Mouse (Mus musculus): ENCODE measurements around the gene Nudt1. TPM values are rescaled to one million over a fixed set of nuclear protein-coding genes. Genes with fewer than 3 reads are reported as not detected.

Gene Nudt1
- total RNA-seq, 2 experiments from 2014 or later = 6.5 to 7.8 TPM

DNA sequence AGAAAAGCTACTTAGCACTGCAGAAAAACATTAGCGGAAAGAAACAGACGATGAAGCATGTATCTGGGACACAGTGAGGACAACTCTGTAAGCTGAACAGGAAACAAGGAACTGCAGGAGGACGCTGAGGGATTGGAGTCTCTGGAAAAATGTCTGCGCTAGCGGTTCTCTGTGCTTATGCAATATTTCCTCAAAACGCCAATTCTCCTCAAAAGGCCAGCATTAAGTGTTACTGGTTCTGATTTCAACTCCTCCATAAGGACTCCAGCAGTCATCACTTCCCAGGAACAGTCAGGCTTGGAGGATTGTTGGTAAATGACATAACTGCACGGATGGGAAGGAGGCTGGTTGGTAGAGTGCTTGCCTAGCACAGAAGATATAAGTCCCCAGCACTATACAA is 59.7 kb downstream of the Nudt1 start:
- no peak for DNase-seq (ENCODE audit: low spot score in 2 of 2)

DNA sequence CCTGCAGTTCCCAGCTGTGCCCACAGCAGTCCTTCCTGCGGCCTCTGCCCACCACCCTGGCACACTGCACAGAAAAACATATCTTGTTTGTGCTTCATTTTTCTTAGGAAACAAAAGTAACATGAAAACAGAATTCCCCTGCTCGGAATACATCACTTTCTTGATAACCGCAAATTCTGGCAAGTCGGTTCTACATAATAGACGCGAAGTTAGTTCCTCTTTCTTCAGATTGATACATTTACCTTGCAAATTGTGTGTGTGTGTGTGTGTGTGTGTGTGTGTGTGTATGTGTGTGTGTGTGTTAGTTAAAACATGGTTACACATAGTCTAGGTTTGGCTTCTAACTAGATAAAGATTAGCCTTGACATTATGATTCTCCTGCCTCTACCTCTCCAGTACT is 61.2 kb downstream of the Nudt1 start:
- no peak for DNase-seq (ENCODE audit: low spot score in 2 of 2)

DNA sequence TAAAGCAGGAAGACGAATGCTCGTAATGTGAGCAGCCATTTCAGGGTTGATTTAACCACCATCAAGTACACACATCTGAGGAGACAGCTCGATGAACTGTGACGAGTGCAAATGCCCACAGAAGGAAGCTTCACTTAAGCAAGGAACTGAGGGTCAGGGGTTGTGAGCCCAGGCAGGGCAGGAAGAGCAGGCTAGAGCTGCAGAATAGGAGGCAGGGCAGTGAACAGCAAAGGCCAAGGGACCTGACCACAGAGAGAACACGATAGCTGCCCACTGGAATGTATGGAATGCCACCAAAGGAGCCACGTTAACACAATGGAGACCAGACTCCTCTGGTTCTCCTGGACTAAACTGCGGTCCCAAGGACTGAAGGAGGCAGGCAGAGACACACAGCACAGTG is 62.1 kb downstream of the Nudt1 start:
- DNase-seq (ENCODE audit: low spot score in 2 of 2) = no peak

DNA sequence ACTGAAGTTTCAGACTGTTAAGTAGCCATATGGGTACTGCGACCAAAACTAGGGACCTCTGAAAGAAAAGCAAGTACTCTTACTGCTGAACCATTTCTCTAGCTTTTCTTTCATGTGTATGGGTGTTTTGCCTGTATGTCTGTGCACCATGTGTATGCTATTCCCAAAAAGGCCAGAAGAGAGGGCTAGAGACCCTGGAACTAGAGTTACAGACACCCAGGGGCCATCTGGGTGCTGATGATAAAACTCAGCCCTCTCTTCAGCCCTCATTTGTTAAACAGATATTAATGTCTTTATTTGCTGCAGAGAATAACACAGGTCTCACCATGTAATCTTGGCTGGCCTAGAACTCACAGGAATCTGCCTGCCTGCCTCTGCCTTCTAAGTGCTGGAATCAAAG is 63.0 kb downstream of the Nudt1 start:
- DNase-seq (ENCODE audit: low spot score in 2 of 2) = no peak

DNA sequence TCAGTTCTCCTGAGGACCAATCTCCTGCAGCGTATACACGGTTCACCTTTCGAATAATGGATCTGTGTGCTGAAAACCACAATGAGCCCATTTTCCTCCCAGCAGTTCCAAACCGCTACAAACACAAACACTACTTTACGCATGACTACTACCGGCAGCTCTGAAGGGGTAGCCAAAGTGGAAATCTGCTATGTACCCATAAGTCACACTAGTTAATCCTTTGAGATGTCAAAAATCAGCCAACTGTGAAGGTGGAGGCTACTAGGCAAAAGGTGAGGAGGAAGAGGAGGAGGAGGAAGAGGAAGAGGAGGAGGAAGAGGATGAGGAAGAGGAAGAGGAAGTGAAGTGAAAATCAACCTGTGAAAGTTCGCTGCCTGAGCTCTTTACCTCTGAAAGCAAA is 65.8 kb downstream of the Nudt1 start:
- DNase-seq (ENCODE audit: low spot score in 2 of 2) = no peak

Other genes with a start within 250 kb of the Nudt1 start
- gene Mad1l1, start 104 bp upstream of the Nudt1 start, total RNA-seq (2021) = 10 to 100 TPM; 14.3 to 19.3 TPM
- 10 to 100 TPM in 1 of 2 experiments, 1 to 10 TPM in 1; 9.5 to 12.2 TPM for gene Mrm2, start 10.2 kb downstream of the Nudt1 start, total RNA-seq (2021)
- gene Snx8, start 67.6 kb downstream of the Nudt1 start, total RNA-seq (2021) = 10 to 100 TPM; 14.4 to 15.6 TPM
- gene Eif3b, start 97.7 kb downstream of the Nudt1 start, total RNA-seq (2021) = 10 to 100 TPM; 87.1 to 93.6 TPM
- not detected for gene Gm4869, start 124.0 kb downstream of the Nudt1 start, total RNA-seq (2021)
- 10 to 100 TPM; 16.2 to 17.4 TPM for gene Chst12, start 183.9 kb downstream of the Nudt1 start, total RNA-seq (2021)
- gene Grifin, start 243.4 kb downstream of the Nudt1 start, total RNA-seq (2021) = not detected

All from left cerebral cortex, adult 18-20 months (tissue).